Mouse (Mus musculus) cerebellum, adult 11 months (tissue): ENCODE measurements around the gene Tenm2.

Experiments
- DNase-seq: peaks from one replicate; pipeline ENCODE4 v3.0.0; 2022

Tenm2 gene

DNA sequence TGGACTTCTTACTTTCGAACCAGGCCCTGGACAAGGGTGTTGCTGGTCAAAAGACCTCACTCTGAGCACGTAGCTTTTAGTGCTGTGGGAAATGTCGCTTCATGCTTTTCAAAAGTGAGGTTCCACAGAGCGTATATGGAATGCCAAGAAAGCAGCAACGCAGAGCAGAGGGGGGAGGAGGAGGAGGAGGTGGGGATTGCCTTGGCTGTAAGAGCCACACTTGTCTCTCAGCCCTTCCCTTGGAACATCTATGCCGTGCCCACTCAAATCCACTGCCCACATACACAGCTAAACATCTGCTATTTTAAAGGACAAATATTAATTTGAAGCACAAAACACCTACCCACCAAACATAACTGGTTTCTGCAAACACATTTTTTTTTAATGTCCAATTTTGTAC lies 544.9 kb downstream of the Tenm2 start:
- DNase-seq, result no peak

DNA sequence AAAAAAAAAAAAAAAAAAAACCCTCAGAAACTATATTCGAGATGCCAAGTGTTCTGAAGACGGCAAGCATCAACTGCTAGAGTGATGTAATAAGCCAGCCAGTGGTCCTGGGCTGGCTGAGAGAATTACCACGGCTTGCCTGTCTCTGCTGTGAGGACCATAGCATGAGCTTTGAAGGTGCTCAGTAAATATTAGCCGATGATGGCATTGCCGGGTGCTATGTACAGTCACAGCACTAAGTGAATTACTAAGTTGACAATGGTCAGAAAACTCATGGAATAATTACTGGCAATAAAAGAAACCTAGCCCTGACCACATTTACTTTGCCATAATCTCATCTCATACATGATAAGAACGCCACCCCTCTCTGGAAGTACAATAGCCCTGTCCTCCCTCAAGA lies 549.5 kb downstream of the Tenm2 start:
- DNase-seq, result no peak

DNA sequence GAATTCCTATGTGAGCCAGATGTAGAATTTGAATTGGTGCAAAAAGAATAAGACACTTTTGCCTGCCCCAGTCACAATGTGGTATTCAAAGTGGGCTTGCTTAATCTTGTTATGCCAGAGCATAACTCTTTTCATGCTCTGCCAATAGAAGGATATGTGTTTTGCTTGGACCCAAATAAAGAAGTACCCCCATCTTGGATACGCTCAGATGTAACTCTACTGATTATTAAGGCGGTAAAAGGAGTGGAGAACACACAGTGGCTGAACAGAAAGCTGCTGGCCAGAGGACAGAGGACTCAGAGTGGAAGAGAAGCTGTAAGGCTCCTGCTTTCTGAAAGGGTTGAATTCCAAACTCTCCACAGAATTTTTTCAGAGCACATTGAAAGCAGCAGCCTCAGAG lies 556.4 kb downstream of the Tenm2 start:
- DNase-seq, result no peak

DNA sequence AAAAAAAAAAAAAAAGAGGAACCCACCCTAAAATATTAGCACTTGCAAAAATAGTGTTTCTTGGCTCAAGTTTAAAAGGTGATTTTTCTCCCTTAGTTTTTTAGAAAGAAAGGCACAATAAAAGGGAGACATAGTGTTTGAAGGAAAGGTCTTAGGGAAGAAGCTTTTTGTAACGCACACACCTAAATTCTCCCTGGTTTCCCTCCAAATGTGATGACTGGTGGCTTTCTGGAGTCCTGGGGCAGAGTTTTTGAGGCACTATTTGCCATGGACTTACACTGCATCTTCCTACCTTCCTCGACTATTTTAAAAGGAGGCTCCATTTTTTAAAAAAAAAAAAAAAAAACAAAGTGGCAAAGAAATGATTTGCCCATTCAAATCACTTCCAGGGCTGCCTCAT lies 557.2 kb downstream of the Tenm2 start:
- DNase-seq, result no peak

DNA sequence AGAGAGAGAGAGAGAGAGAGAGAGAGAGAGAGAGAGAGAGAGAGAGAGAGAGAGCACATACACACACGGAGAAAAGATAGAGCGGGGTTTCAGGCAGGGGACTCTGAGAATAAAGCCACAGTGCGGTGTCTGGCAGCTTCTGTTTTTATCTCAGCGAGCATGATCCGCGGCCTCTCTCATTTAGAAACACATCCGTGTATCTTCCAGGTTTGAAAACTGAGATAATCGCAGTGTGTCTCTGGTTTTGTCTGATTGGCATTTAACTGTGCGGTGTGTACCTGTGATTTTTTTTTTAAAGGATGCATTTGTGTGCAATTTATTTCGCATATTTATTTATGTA lies 557.7 kb downstream of the Tenm2 start:
- peak; percentile 31 for DNase-seq

DNA sequence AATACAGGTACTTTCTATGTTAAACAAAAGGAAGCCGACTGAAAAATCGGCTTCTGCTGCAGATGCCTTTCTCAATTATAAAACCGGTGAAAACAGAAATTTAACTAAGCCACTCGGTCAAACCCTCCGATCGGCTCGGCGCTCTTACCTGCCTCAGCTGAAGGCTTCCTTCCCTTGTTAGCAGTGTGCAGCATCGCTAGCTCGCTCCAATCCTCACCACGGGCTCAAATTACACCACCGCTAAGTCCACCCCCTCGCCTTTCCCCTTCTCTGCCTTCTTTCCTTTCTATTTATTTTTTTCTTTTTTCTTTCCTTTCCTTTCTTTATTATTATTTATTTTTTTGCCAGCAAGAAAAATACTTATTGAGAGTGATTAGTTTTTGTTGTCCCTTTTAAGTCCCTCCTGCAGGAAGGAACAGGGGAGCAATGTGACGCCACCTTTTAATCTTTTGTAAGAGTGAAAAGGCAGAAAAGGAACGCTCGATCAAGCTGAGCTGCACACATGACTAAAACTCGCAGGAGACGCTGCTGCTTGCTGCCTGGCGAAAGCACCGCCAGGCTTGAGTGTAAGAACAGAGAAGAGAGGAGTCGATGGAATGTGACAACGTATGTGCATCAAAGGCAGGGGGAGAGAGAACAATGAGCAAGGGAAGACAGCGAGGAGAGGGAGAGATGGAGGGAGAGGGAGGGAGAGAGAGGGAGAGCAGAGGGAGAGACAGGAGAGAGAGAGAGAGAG lies 558.3 kb downstream of the Tenm2 start:
- peak; percentile 53 for DNase-seq

DNA sequence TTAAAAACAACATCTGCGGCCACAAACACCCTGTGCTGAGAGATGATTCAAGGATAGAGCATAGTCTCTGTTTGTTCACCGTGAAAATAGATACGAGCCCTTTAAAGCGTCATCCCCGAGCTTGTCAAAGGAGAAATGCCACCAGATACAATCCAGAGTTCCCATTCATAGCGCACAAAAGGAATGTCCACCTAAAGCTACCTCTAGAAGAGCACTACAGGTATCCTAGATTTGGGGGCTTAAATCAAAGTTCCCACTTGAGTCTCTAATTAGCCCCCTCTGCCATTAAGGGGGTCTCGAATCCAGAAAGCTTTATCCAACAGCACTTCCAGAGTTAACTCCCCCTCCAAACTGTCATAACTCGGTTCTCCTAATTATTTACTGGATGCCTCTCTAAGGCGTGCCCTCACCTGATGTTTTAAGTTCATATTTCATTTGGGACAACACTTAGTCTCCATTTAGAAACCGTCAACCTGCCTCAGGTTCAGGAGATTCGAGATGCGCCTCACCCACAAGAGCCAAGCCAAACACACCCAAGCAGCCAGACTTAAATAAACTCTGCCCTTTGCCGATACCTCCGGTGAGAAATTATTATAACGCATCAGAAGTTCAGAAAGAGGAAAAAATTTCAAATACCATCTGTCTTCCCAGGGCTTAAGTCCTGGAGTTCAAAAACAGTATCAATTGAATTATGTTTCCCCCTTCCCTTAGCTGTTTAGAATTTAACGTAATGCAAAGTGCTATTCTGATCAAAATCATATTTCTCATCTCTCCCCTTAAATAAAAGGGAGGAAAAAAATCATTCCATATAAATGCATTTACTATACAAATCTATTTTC lies 559.1 kb downstream of the Tenm2 start:
- DNase-seq, result no peak

DNA sequence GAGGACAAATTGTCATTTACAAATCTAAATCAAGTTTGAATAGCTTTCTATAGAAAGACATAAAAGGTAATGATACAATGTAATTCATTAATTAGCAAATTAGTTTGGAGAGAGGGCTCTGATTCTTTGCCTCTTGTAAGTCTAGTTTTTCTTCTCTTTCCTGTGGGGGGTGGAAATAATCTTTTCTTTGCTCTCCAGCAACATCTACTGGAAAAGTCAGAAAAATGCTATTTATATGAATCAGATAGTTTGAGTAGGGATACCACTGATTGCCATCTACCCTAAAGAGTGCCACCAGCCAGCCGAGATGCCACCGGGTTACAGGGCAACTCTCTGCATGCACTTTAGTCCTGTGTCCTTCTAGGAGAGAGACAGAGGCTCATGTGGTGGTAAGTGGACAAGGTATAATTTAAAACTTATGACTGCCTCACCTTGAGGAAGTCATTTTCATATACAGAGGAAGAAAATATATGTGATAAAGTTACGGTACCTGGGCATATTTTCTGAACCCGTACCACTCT lies 560.8 kb downstream of the Tenm2 start:
- DNase-seq, result no peak

DNA sequence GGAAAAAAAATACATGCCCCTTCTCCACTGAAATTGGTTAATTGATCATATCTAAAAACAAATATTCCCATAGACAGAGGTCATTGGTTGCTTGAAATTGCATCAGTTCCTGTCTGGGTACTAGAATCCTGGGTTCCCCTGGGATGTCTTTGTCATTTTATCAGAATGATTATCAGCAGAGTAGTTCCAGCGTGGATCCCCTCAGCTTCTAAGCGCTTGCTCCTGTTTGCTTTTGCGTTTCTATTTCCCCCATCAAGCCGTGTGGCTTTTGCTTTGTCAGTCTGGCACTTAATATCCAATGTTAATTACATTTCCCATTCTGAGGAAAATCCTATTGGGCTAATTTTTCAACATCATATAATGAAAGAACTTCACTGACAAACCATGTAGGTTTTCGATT lies 561.6 kb downstream of the Tenm2 start:
- no peak for DNase-seq

DNA sequence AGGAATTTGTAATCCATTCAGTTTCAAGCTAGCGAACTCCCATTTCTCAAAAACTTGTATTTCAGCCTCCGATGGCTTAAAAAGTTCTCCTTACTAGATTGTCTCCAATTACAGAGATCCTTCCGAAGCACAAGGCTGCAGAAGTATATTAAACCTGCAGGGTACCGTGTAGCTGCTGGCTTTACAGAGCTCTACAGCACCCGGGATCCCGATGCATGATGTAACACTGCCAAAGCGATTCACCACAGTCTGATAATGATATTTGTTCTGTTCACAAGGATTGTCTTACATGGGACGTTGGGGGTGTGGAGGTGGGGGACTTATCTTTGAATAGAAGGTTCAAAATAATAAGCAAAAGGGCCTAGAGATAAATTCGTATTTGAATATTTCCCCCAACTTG lies 564.6 kb downstream of the Tenm2 start:
- no peak for DNase-seq

DNA sequence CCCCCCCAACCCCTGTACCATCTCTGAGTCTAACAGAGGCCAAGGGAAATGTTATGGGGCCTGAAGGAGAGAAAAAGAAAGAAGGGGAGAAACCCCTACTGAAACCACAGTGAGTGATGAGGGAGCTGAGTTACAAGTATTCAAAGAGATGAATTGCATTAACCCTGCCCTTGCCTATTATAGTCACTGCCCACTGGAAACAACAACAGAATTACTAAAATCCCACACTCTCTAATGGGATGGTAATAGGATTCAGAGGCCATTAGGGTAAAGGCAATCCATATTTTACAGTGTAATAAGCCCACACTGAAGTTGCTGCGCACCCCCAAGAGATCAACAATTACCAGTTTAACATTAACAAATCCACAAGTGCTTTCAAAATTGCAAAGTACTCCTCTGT lies 571.7 kb downstream of the Tenm2 start:
- DNase-seq, result no peak

DNA sequence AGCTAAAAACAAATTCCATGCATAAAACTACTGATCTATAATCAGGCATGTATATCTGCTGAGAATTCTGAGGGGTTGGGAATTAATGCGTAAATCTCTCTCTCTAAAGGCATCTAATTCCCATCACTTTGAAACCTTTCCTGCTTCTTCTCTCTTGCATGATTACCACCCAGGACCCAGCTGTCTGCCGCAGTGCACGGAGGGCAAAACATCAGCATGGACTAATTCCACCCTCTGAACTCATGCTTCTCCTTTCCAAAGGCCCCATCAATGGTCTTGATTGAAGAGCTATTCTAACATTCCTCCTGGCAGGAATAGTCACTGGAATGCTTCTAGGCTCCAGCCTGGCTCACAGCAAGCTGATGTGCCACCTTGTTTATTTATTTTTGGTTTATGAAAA lies 572.2 kb downstream of the Tenm2 start:
- no peak for DNase-seq

DNA sequence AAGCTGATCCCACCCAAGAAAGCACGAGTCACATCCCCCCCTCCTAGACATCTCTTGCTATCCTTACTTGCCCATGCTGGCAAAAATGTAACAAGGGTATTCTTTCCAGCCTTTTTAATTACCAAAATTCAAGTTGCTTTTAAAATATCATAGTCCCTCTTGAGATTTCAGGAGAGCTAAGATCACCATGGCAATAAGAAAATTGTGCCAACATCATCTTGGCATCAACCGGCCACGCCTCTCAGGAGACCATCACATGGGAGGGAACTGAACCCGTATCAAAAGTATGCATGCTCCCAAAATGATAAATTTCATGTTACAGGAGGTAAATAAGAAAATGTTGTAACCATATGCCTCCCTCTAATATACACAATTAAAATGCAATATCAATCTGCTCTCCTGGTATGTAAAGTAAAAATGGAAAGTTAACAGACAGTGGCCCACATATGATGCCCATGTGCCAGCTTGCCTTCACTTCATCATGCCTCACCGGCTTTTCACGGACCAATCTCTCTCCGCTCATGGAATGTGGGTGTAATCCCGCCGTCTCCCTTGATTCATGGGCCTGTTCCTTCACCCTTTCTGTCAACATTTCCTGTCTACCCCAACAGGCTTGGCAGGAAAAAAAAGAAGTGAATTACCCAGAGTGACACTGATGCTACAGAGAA lies 582.0 kb downstream of the Tenm2 start:
- DNase-seq, result no peak

DNA sequence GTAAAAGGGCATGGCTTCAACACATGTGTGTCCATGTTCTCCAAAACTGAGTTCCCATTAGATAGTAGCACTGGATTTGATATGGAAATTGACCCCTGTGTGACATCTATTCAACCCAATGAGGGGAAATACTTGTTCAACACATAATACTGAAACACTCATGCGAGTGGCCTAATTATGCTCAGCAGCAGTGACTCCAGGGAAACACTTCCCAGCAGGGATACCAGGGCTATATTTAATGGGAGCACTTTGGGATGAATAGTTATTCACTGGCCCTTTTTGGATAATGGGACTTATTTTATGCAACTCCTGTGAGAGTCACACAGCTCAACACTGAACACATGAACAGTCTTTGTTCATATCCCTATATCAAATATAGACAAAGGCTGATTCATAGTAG lies 588.6 kb downstream of the Tenm2 start:
- DNase-seq, result no peak

DNA sequence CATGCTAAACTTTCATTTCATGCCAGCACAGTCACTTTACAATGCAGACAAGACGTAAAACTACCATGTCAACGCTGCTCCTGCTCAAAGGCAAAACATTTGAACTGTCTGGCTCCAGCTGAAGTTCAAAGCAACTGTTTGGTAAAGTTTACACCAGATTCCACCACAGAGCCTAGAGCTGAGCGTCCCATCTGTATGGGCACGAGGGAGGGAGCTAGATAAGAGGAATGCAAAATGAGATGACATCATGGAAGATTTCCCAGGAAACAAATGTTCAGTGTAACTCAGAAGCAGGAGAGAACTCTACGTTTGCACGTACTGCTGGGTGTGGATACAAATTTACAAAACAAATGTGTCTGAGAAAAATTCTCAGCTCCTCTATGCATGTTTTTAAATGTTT lies 600.7 kb downstream of the Tenm2 start:
- no peak for DNase-seq

DNA sequence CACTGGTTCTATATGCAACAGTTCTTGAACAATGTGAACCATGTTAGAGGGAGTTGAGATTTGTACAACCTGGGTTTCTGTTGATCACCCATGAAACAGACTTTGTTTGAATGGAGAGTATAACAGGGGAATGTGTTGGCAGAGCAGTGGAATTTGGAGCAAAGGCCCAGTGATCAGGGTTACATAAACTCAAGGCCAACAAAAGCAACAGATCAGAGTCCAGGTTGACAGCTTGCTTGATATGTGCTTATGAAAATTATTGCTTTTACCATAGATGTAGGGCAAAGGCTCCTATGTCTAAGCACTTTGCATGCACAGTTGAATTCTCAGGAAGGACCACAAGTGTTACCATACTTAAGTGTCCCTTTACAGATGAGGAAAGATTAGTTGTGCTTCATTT lies 603.6 kb downstream of the Tenm2 start:
- no peak for DNase-seq

DNA sequence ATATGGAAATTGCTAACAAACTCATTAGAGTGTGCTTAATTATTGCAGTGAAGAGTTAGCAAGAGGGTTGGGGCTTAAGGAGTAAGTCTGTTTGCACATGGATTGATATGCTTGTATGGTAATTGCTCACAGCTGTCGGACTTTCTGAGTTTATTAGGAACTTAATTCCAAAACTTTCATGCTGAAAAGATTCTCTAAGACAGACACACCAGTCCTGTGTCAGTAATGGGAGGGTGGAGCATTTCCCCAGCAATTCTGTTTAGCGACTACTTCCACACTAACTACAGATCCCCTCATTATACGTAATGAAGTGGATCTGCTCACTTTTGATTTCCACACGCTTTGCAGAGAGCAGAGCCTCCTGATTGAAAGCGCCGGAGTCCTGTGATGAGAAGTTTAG lies 622.0 kb downstream of the Tenm2 start:
- no peak for DNase-seq

DNA sequence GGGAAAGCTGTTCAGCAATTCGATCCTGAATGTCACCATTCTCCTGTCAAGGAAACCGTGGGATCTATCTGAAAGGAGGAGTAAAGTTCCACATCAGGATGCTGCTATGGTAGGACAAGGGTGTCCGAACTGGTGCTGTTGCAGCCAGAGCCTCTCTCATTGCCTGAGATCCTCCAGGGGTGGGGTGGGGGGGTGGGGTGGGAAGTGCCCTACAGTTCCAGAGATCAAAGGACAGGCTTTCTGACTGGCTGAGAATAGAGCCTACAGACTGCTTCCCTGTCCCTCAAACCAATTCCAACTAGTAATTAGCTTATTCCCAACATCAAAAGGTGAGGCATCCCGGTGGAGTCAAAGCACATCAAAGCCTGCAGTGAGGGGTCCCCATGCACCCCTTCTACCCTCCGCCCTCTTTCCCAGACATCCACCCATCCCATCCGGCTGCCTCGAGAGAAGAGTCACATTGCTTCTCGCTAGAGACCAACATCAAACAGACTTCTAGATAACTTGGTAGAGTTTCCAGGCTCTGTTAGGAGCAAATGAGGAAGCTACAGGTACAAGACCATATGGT lies 630.9 kb downstream of the Tenm2 start:
- no peak for DNase-seq

DNA sequence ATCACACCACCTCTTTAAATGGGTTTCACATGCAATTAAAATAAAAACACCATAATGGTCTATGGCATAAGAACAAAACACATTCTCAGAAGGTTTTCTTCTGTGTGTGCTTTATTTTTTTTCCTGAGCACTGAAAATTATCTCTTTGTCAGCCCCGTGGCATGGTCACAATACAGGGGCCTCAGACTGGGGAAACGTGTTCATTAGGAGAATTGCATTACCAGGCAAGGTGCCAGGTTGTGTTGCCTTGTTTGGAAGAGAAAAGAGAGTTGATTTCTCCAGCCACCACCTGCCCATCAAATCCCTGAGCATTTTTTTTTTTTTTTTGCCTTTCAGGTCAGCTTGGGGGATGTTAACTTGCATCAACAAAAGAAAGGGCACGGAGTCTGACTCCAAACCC lies 631.5 kb downstream of the Tenm2 start:
- no peak for DNase-seq

DNA sequence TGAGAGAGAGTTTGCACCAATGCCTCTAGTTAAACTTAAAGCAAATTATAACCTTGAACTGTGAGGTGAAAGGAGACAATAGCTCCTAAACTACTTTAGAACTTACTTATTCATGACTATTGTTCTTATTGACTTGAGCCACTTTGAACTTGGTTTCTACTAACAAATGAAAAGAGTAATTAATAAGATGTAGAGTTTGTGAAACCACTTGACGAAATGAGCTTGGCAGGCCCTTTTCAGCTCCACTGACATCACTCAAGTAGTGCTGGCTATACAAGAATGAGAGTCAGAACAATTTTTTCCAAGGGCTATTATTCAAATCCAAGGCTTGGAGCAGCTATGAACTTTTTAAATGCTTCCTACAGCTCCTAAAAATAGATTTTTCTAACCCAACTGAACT lies 643.3 kb downstream of the Tenm2 start:
- no peak for DNase-seq

DNA sequence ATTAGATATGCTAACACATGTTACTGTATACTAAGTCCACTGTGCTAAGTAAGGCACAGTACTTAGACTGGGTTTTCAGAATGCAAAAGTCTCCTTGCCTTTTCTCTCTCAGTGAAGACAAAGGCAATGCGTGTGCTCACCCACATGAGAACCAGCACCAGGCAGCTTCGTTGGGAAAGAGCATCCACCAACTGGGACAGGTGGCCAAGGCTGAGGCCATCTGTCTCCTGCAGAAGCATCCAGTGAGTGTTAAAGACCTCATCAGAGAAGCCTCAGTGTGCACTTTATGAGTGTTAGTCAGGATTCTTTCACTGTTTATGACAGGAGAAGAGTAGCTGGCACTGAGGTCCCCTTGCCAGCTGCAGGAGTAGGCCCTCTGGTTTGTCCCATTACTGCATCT lies 669.6 kb downstream of the Tenm2 start:
- peak; percentile 76 for DNase-seq

DNA sequence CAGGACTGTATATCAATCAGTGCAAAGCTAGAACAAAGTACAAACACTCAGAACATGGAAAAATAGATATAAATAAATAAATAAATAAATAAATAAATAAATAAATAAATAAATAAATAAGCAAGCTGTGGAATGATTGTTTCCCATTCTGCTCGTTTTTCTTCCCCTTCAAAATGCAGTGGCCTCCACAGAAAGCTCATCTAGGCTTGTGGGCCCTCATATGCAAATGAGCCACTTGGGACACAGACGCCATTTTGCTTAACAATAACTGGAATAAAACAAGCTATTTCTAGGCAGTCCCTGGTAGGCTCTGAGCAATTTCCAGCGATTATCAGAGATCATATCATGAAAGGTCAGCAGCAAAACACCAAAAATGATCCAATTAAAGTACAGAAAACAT lies 672.9 kb downstream of the Tenm2 start:
- DNase-seq, result no peak

DNA sequence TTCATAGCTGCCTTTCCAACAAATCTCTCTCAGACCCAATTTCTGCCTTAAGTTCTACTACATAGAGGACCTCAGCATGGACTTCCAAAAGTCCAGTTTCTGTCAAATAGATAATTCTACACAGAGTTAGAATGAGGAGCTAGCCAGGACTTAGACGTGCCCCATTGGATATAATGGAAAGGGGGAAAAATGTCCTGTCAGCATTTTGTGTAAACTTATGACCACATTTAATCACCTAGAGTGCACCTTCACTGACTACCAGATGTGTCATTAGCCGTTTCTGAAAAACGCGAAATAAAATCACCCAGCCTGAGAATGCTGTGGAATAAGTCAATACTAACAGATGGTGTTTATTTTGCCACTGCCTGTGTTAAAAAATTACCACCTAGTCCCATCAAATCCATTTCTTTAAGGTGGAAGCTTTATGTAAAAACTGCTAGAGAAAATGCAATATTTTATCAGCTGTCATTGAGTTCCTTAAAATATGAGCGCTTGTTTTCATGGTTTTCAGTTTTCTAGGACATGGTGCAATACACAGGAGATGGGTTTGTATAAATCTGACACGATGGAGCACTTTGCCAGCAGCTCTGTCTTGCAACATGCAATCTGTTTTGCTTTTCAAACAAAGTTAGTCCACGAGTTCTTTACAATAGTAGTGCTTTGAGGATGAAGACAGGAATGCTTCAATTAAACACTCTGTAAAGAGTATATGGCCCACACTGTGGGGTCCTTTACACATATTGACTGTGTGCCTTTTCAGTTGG lies 674.8 kb downstream of the Tenm2 start:
- no peak for DNase-seq
